ENCODE assay signal across 8 mouse cellular contexts in the genomic region with DNA sequence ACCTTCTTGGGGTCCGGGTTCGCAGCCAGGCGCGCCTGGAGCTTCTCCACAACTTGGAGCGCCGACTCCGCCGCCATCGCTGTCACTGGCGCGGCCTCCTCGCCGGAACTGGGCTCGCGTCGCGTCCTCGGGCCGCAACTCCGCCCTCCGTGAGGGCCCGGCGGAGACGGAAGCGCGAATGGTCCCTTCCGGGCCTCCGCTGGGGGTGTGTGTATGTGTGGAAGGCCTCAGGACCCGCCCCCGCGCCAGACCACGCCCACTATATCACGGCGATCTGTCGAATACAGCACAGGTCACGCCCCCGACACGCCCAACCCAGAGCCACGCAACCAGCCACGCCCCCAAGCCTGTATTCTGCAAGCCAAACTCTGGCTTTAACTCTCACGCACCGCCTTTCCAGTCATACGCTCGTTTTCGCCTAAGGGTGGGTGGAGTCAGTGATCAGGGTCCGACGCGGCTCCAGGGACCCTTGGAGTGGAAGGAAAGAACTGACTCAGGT. TPM values are rescaled to one million over a fixed set of nuclear protein-coding genes. Genes with fewer than 3 reads are reported as not detected.
DNase-seq lines count a peak whose midpoint lies in the region; ATAC-seq and TF ChIP-seq lines count a peak whose summit lies in the region.

A gene (minus strand): TSS at position 215 of the 499 bp plus-strand sequence.

- H3K36me3 ChIP-seq in embryonic facial prominence, embryonic 14.5 days (ENCODE audit: control insufficient read depth, insufficient read depth, low read length): no peaks in the 10 kb centered on the region
- H3K36me3 ChIP-seq in heart, adult 2 months (ENCODE audit: control insufficient read depth, insufficient read depth, low read length): peaks cover 15% of the 10 kb centered on the region
- no peaks in the 10 kb centered on the region; the same call in 1 of the 2 replicates for H3K36me3 ChIP-seq in limb, embryonic 13.5 days
- H3K36me3 ChIP-seq in midbrain, embryonic 16.5 days (ENCODE audit: control insufficient read depth, insufficient read depth, low read length): no peaks in the 10 kb centered on the region

- peak within 1 kb of the TSS; percentile 89 for H3K27ac ChIP-seq in embryonic facial prominence, embryonic 14.5 days (replicated peaks; ENCODE audit: low read depth, low read length)
- peak within 1 kb of the TSS; percentile 87 for H3K27ac ChIP-seq in heart, adult 2 months
- H3K27ac ChIP-seq in limb, embryonic 13.5 days: peak within 1 kb of the TSS; percentile 86
- peak within 1 kb of the TSS; percentile 85 for H3K27ac ChIP-seq in midbrain, embryonic 16.5 days (ENCODE audit: low read length)

- no peaks in the 10 kb centered on the region for H3K9me3 ChIP-seq in embryonic facial prominence, embryonic 14.5 days (ENCODE audit: control insufficient read depth, low read length)
- no peaks in the 10 kb centered on the region for H3K9me3 ChIP-seq in limb, embryonic 13.5 days
- H3K9me3 ChIP-seq in midbrain, embryonic 16.5 days (replicated peaks; ENCODE audit: control insufficient read depth, low read length, poor library complexity, severe bottlenecking): no peaks in the 10 kb centered on the region

- peak; percentile 83 for TF ChIP-seq POLR2A in heart, adult 2 months (IDR thresholded peaks at IDR 0.05; ENCODE audit: insufficient read depth, low read depth, low read length)

- WGBS in embryonic facial prominence, embryonic 14.5 days: under 1% methylated on average over 23 of the region's 48 CpGs
- under 1% methylated on average over 43 of the region's 48 CpGs for WGBS in heart, adult 2 months
- 1% methylated on average over 30 of the region's 48 CpGs for WGBS in limb, embryonic 13.5 days
- 0% methylated on average over 48 of the region's 48 CpGs for WGBS in midbrain, embryonic 16.5 days

- peak; percentile 99 for DNase-seq in 3T3-L1 (ENCODE audit: low read depth, low spot score)
- peak; percentile 98 to 100 for DNase-seq in adrenal gland, postnatal 4 days (ENCODE audit: low spot score in 2 of 2)
- DNase-seq in embryonic facial prominence, embryonic 14.5 days (ENCODE audit: low spot score): peak; percentile 99
- DNase-seq in heart, adult 2 months: peak; percentile 99 to 100
- DNase-seq in kidney, adult 8-10 months: peak; percentile 100
- peak; percentile 100 for DNase-seq in spleen, postnatal 10 days (ENCODE audit: low spot score in 2 of 2)

- 0 out of 2 replicates have a peak, but pooled peaks cover 2% of the 10 kb centered on the region for H3K79me2 ChIP-seq in heart, adult 2 months (replicated peaks; ENCODE audit: control insufficient read depth, insufficient read depth, low read length)

- peak within 1 kb of the TSS; percentile 85 for H3K4me2 ChIP-seq in embryonic facial prominence, embryonic 14.5 days (ENCODE audit: low read depth, low read length)
- peak within 1 kb of the TSS; percentile 97 for H3K4me2 ChIP-seq in limb, embryonic 13.5 days (replicated peaks)
- peak within 1 kb of the TSS; percentile 96 for H3K4me2 ChIP-seq in midbrain, embryonic 16.5 days (ENCODE audit: low read length)

- peak within 1 kb of the TSS; percentile 83 for H3K4me3 ChIP-seq in embryonic facial prominence, embryonic 14.5 days (ENCODE audit: low read depth, low read length)
- peak within 1 kb of the TSS; percentile 88 for H3K4me3 ChIP-seq in heart, adult 2 months
- peak within 1 kb of the TSS; percentile 100 for H3K4me3 ChIP-seq in limb, embryonic 13.5 days
- H3K4me3 ChIP-seq in midbrain, embryonic 16.5 days (ENCODE audit: low read depth, low read length): peak within 1 kb of the TSS; percentile 99

- peak; percentile 99 for ATAC-seq in embryonic facial prominence, embryonic 14.5 days (ENCODE audit: low read depth)
- ATAC-seq in limb, embryonic 13.5 days (ENCODE audit: low FRiP score, low read depth): peak; percentile 99
- peak; percentile 98 for ATAC-seq in midbrain, embryonic 16.5 days

- intact Hi-C loops in heart, adult 2 months (cut with DNase I): loop anchor here (2.0 to 5.0 kb wide), 3 partner anchors 31 to 59 kb away; a partner anchor contains a TSS

- TF ChIP-seq CTCF in heart, adult 2 months (IDR thresholded peaks at IDR 0.05): no peak

- peak; percentile 57; the same call in 1 of the 2 replicates for TF ChIP-seq EP300 in heart, adult 2 months (IDR thresholded peaks at IDR 0.05; ENCODE audit: insufficient read depth, low read depth, low read length)

- H3K4me1 ChIP-seq in embryonic facial prominence, embryonic 14.5 days (ENCODE audit: control insufficient read depth, insufficient read depth, low read length): peaks cover 6% of the 10 kb centered on the region
- H3K4me1 ChIP-seq in heart, adult 2 months (ENCODE audit: control insufficient read depth, insufficient read depth, low read length): peaks cover 1% of the 10 kb centered on the region
- peaks cover 13% of the 10 kb centered on the region for H3K4me1 ChIP-seq in limb, embryonic 13.5 days
- peaks cover 15% of the 10 kb centered on the region for H3K4me1 ChIP-seq in midbrain, embryonic 16.5 days (ENCODE audit: control insufficient read depth, insufficient read depth, low read length)

- H3K27me3 ChIP-seq in embryonic facial prominence, embryonic 14.5 days (replicated peaks; ENCODE audit: control insufficient read depth, insufficient read depth, low read length): no peaks in the 10 kb centered on the region
- no peaks in the 10 kb centered on the region for H3K27me3 ChIP-seq in heart, adult 2 months (ENCODE audit: control insufficient read depth, insufficient read depth, low read length)
- no peaks in the 10 kb centered on the region for H3K27me3 ChIP-seq in limb, embryonic 13.5 days
- H3K27me3 ChIP-seq in midbrain, embryonic 16.5 days (ENCODE audit: control insufficient read depth, insufficient read depth, low read depth, low read length): no peaks in the 10 kb centered on the region

- H3K9ac ChIP-seq in embryonic facial prominence, embryonic 14.5 days (ENCODE audit: low read depth, low read length): peak within 1 kb of the TSS; percentile 97
- H3K9ac ChIP-seq in heart, adult 2 months (ENCODE audit: low read depth, low read length): peak within 1 kb of the TSS; percentile 96
- peak within 1 kb of the TSS; percentile 99 for H3K9ac ChIP-seq in limb, embryonic 13.5 days
- H3K9ac ChIP-seq in midbrain, embryonic 16.5 days (ENCODE audit: low read depth, low read length): peak within 1 kb of the TSS; percentile 96

RNA-seq across cellular contexts. Expression of the gene that starts here (rescaled TPM):
- total RNA-seq in adrenal gland, postnatal 4 days (2021): 10 to 100 TPM; 50.6 to 50.7 TPM
- polyA plus RNA-seq in embryonic facial prominence, embryonic 14.5 days (2014; fragmentation: Nextera tagmentation; extraction: Ambion mirVana): 47.2 and 48.0 TPM in 2 replicates
- total RNA-seq in heart, adult 2 months (2021): 10 to 100 TPM; 31.1 to 35.5 TPM
- polyA plus RNA-seq in heart, adult 2 months (2012; rRNA removed): 11.0 and 17.7 TPM in 2 replicates
- 41.1 and 45.1 TPM in 2 replicates for polyA plus RNA-seq in limb, embryonic 13.5 days (2015; fragmentation: Nextera tagmentation; extraction: Ambion mirVana)
- 26.7 and 28.7 TPM in 2 replicates for polyA plus RNA-seq in midbrain, embryonic 16.5 days (2015; fragmentation: Nextera tagmentation; extraction: Ambion mirVana)

Comparison
In these comparisons a context has a peak if more than half of its experiments do, and no peak if none do; other contexts are left out.
1. Peak in every context shown above with its lines: DNase-seq, ATAC-seq, H3K4me3 ChIP-seq and H3K27ac ChIP-seq.